Mouse (Mus musculus): ENCODE data around the gene Wbp2.
A peak's percentile ranks its signal among the peaks of the same experiment; 100 is the strongest.

- TF ChIP-seq MAX (IDR thresholded peaks at IDR 0.05; ENCODE audit: low read depth) (no peak), POLR2A (IDR thresholded peaks at IDR 0.05; ENCODE audit: insufficient read length, low read depth) (peak; percentile 64), CEBPB (IDR thresholded peaks at IDR 0.05; ENCODE audit: insufficient read depth, poor library complexity, severe bottlenecking) (no peak), TCF12 (IDR thresholded peaks at IDR 0.05; ENCODE audit: insufficient read depth, poor library complexity, severe bottlenecking) (no peak), REST (IDR thresholded peaks at IDR 0.05; ENCODE audit: insufficient read depth, insufficient read length) (no peak), USF1 (IDR thresholded peaks at IDR 0.05; ENCODE audit: low read depth) (peak; percentile 99), SRF (IDR thresholded peaks at IDR 0.05; ENCODE audit: control insufficient read depth, insufficient read length, low read depth) (peak; percentile 12)
Measured at GRCm38 (mm10) chr11:116086258-116087193, at the start of gene Wbp2.

Data from myocyte (in vitro differentiated cells).